Mouse (Mus musculus) granulocyte monocyte progenitor cell, adult 5-6 weeks (primary cell): ENCODE measurements around the gene Clec4e. TPM values are rescaled to one million over a fixed set of nuclear protein-coding genes. Genes with fewer than 3 reads are reported as not detected.

Experiments
- total RNA-seq, 2 experiments: library from RNA; stranded (forward) in 1 of 2; stranded (reverse) in 1 of 2; fragments of 200-712, 200-1000 nt in 1 of 2; fragments of >200 nt in 1 of 2; fragmentation: Nextera tagmentation in 1 of 2; gene quantifications; 2 replicates each; pipeline ENCODE4 v1.2.3; 2014 to 2017

The Clec4e gene
- total RNA-seq, 2 experiments from 2014 or later = 20.5 to 23.7 TPM

Other genes starting within 250 kb of the Clec4e start
- gene Clec4b1, start 239.9 kb downstream of the Clec4e start, total RNA-seq (2014; fragmentation: Nextera tagmentation) = not detected in 2 replicates
- 2.6 TPM in 1 of 2 replicates, not detected in the other for gene Clec4b1, start 239.9 kb downstream of the Clec4e start, total RNA-seq (2017)
- 38.4 and 58.3 TPM in 2 replicates for gene Clec4a2, start 183.4 kb downstream of the Clec4e start, total RNA-seq (2014; fragmentation: Nextera tagmentation)
- 39.5 and 48.5 TPM in 2 replicates for gene Clec4a2, start 183.4 kb downstream of the Clec4e start, total RNA-seq (2017)
- 2.0 TPM in 1 of 2 replicates, not detected in the other for gene Clec4b2, start 117.0 kb downstream of the Clec4e start, total RNA-seq (2014; fragmentation: Nextera tagmentation)
- 2.1 and 5.1 TPM in 2 replicates for gene Clec4b2, start 117.0 kb downstream of the Clec4e start, total RNA-seq (2017)
- gene Clec4n, start 60.0 kb downstream of the Clec4e start, total RNA-seq (2014; fragmentation: Nextera tagmentation) = not detected in 2 replicates
- 0.57 TPM in 1 of 2 replicates, not detected in the other for gene Clec4n, start 60.0 kb downstream of the Clec4e start, total RNA-seq (2017)
- 5.1 and 10.7 TPM in 2 replicates for gene Clec4d, start 27.8 kb downstream of the Clec4e start, total RNA-seq (2014; fragmentation: Nextera tagmentation)
- 5.8 and 7.8 TPM in 2 replicates for gene Clec4d, start 27.8 kb downstream of the Clec4e start, total RNA-seq (2017)
- not detected in 2 replicates for gene Vmn2r19, start 18.5 kb upstream of the Clec4e start, total RNA-seq (2014; fragmentation: Nextera tagmentation)
- gene Vmn2r19, start 18.5 kb upstream of the Clec4e start, total RNA-seq (2017) = not detected in 2 replicates
- gene Vmn2r20, start 128.2 kb upstream of the Clec4e start, total RNA-seq (2014; fragmentation: Nextera tagmentation) = 0.06 TPM in 1 of 2 replicates, not detected in the other
- not detected in 2 replicates for gene Vmn2r20, start 128.2 kb upstream of the Clec4e start, total RNA-seq (2017)
- gene Vmn2r21, start 243.5 kb upstream of the Clec4e start, total RNA-seq (2014; fragmentation: Nextera tagmentation) = not detected in 2 replicates
- gene Vmn2r21, start 243.5 kb upstream of the Clec4e start, total RNA-seq (2017) = not detected in 2 replicates